Mouse (Mus musculus) kidney, postnatal 4 days (tissue): ENCODE data around the gene F13a1.

ENCODE experiments used
- DNase-seq, 2 experiments: peaks; one replicate each; pipeline ENCODE4 v3.0.0; 2021; ENCODE audit warnings: mixed read lengths in 2 of 2

The F13a1 gene

GRCm38 (mm10) chr13:37050126-37050525 is at the start of gene F13a1:
Gene F13a1, minus strand, starts transcription at chr13:37050244.
- DNase-seq: no peak

- no peak for DNase-seq
These were observed 41.6 kb upstream of the F13a1 start for GRCm38 (mm10) chr13:37091620-37092019.

- no peak for DNase-seq
These were observed 39.1 kb upstream of the F13a1 start for GRCm38 (mm10) chr13:37089104-37089503.

GRCm38 (mm10) chr13:37081506-37082241 is 31.6 kb upstream of the F13a1 start:
- no peak for DNase-seq

GRCm38 (mm10) chr13:37071390-37071789 is 21.3 kb upstream of the F13a1 start:
- peak in 1 of 2 experiments; percentile 12 for DNase-seq

GRCm38 (mm10) chr13:37070824-37071223 is 20.8 kb upstream of the F13a1 start:
- no peak for DNase-seq

- no peak for DNase-seq
These were observed 10.8 kb upstream of the F13a1 start for GRCm38 (mm10) chr13:37060810-37061209.

GRCm38 (mm10) chr13:37056662-37057061 is 6.6 kb upstream of the F13a1 start:
- DNase-seq: no peak

GRCm38 (mm10) chr13:37049631-37050030 is 413 bp downstream of the F13a1 start:
- DNase-seq: no peak

GRCm38 (mm10) chr13:37049018-37049417 is 1.0 kb downstream of the F13a1 start:
- DNase-seq: no peak

GRCm38 (mm10) chr13:37045005-37045404 is 5.0 kb downstream of the F13a1 start:
- peak; percentile 30 to 42 for DNase-seq

- no peak for DNase-seq
These were observed 15.3 kb downstream of the F13a1 start for GRCm38 (mm10) chr13:37034745-37035144.

- no peak for DNase-seq
These were observed 24.0 kb downstream of the F13a1 start for GRCm38 (mm10) chr13:37025996-37026579.

GRCm38 (mm10) chr13:37021575-37021974 is 28.5 kb downstream of the F13a1 start:
- DNase-seq: no peak

GRCm38 (mm10) chr13:37010771-37011170 is 39.3 kb downstream of the F13a1 start:
- DNase-seq: no peak

- DNase-seq: no peak
These were observed 43.8 kb downstream of the F13a1 start for GRCm38 (mm10) chr13:37006224-37006623.

- no peak for DNase-seq
These were observed 50.8 kb downstream of the F13a1 start for GRCm38 (mm10) chr13:36999210-36999705.

GRCm38 (mm10) chr13:36993593-36993992 is 56.5 kb downstream of the F13a1 start:
- no peak for DNase-seq

- DNase-seq: no peak
These were observed 61.7 kb downstream of the F13a1 start for GRCm38 (mm10) chr13:36988392-36988791.

- no peak for DNase-seq
These were observed 77.0 kb downstream of the F13a1 start for GRCm38 (mm10) chr13:36973016-36973415.

GRCm38 (mm10) chr13:36972226-36972625 is 77.8 kb downstream of the F13a1 start:
- DNase-seq: no peak

- no peak for DNase-seq
These were observed 87.1 kb downstream of the F13a1 start for GRCm38 (mm10) chr13:36962926-36963325.

GRCm38 (mm10) chr13:36958996-36959395 is 91.0 kb downstream of the F13a1 start:
- no peak for DNase-seq

GRCm38 (mm10) chr13:36954937-36955336 is 95.1 kb downstream of the F13a1 start:
- no peak for DNase-seq
